Mouse (Mus musculus): ENCODE results near the gene Dync1i2. TPM values are rescaled to one million over a fixed set of nuclear protein-coding genes. Genes with fewer than 3 reads are reported as not detected.

Gene Dync1i2
- polyA plus RNA-seq, 1 experiment from 2014 or later = 195 TPM

DNA sequence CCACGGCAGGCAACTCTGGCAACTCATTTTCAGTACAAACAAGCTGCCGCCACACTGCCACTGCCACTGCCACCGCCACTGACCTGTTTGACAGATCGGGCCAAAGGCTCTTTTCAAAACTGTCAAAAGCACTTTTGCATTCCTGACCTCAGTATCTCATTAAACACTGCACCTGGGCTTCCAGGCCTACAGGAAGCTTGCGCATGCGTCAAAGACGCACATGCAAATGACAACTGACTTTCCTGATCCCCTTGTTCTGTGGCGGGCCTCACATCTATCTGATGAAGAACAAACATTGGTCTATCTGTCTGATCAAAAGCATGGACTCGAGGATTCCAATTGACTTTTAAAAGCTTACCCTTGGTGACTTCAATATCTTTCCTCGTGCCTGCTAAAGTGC is 100.6 kb downstream of the Dync1i2 start:
- WGBS = 83% methylated on average over 10 of the region's 10 CpGs
- DNase-seq (ENCODE audit: low spot score) (no peak), ATAC-seq (no peak)
- no peaks in the 10 kb centered on the region for H3K9me3 ChIP-seq (replicated peaks; ENCODE audit: control insufficient read depth, low read length)
- no peak overlapping the region for H3K4me3 ChIP-seq (ENCODE audit: low read depth, low read length)
- H3K4me1 ChIP-seq (ENCODE audit: control insufficient read depth, insufficient read depth, low read length) = peaks cover 4% of the 10 kb centered on the region; the same call in 1 of the 2 replicates
- H3K4me2 ChIP-seq (ENCODE audit: low read length) = no peak overlapping the region
- peaks cover 50% of the 10 kb centered on the region for H3K36me3 ChIP-seq (ENCODE audit: control insufficient read depth, insufficient read depth, low read length)
- H3K27ac ChIP-seq (ENCODE audit: low read depth, low read length) = no peak overlapping the region
- no peaks in the 10 kb centered on the region for H3K27me3 ChIP-seq (replicated peaks; ENCODE audit: control insufficient read depth, insufficient read depth, low read length)
- no peak overlapping the region for H3K9ac ChIP-seq (ENCODE audit: low read length)

Other genes with a start within 250 kb of the Dync1i2 start
- 23.6 and 26.9 TPM in 2 replicates for gene Dcaf17, start 156.4 kb upstream of the Dync1i2 start, polyA plus RNA-seq (2014; fragmentation: Nextera tagmentation; extraction: Ambion mirVana)
- 15.7 and 19.1 TPM in 2 replicates for gene Mettl8, start 156.1 kb upstream of the Dync1i2 start, polyA plus RNA-seq (2014; fragmentation: Nextera tagmentation; extraction: Ambion mirVana)
- 0.55 and 0.69 TPM in 2 replicates for gene Cybrd1, start 93.8 kb upstream of the Dync1i2 start, polyA plus RNA-seq (2014; fragmentation: Nextera tagmentation; extraction: Ambion mirVana)
- 67.2 and 80.6 TPM in 2 replicates for gene Slc25a12, start 156.0 kb downstream of the Dync1i2 start, polyA plus RNA-seq (2014; fragmentation: Nextera tagmentation; extraction: Ambion mirVana)
- gene Hat1, start 177.3 kb downstream of the Dync1i2 start, polyA plus RNA-seq (2014; fragmentation: Nextera tagmentation; extraction: Ambion mirVana) = 89.0 and 96.6 TPM in 2 replicates
- 39.9 and 43.3 TPM in 2 replicates for gene Metap1d, start 241.6 kb downstream of the Dync1i2 start, polyA plus RNA-seq (2014; fragmentation: Nextera tagmentation; extraction: Ambion mirVana)

Data from forebrain, embryonic 14.5 days (tissue).